Mouse (Mus musculus) MEL (cell line): ENCODE data around the gene Fth1. TPM values are rescaled to one million over a fixed set of nuclear protein-coding genes. Genes with fewer than 3 reads are reported as not detected.

ENCODE experiments used
- DNase-seq: peaks from one replicate; pipeline ENCODE4 v3.0.0; 2011; ENCODE audit warnings: low read depth, low spot score
- H3K27ac ChIP-seq: 2 replicates; pipeline ENCODE4 v1.5.1; 2012; ENCODE audit warnings: low read depth, mild to moderate bottlenecking, control low read depth, low read length, moderate library complexity; ENCODE audit not compliant: control insufficient read depth
- H3K27me3 ChIP-seq, 2 experiments: fragments of 150-350 bp in 1 of 2; sonication (generic) in 1 of 2; 2 replicates each; pipeline ENCODE4 v1.6.1; 2012; ENCODE audit warnings: low read length in 2 of 2, mild to moderate bottlenecking in 2 of 2, improper control_type of control experiment in 1 of 2, moderate library complexity in 1 of 2; ENCODE audit not compliant: insufficient read depth in 2 of 2, control insufficient read depth in 1 of 2
- H3K36me3 ChIP-seq, 2 experiments: 2 replicates each; pipeline ENCODE4 v1.6.1; 2012 to 2014; ENCODE audit warnings: low read length in 2 of 2, improper control_type of control experiment in 1 of 2, inconsistent platforms in 1 of 2, mild to moderate bottlenecking in 1 of 2; ENCODE audit not compliant: insufficient read depth in 2 of 2, control insufficient read depth in 1 of 2
- H3K4me1 ChIP-seq, 2 experiments: fragments of 150-350 bp in 1 of 2; sonication (generic) in 1 of 2; 2 replicates each; pipeline ENCODE4 v1.6.1; 2012; ENCODE audit warnings: low read length in 2 of 2, improper control_type of control experiment in 1 of 2, mild to moderate bottlenecking in 1 of 2; ENCODE audit not compliant: insufficient read depth in 2 of 2, control insufficient read depth in 1 of 2
- H3K4me3 ChIP-seq, 2 experiments: fragments of 150-350 bp in 1 of 2; sonication (generic) in 1 of 2; 2 replicates each; pipeline ENCODE4 v1.5.1; 2012; ENCODE audit warnings: low read depth in 2 of 2, low read length in 2 of 2, mild to moderate bottlenecking in 2 of 2, moderate library complexity in 2 of 2, control low read depth in 1 of 2, improper control_type of control experiment in 1 of 2; ENCODE audit not compliant: control insufficient read depth in 1 of 2, insufficient read depth in 1 of 2
- H3K79me2 ChIP-seq: 2 replicates; pipeline ENCODE4 v1.6.1; 2012; ENCODE audit warnings: mild to moderate bottlenecking, low read length, moderate library complexity; ENCODE audit not compliant: control insufficient read depth, poor library complexity, insufficient read depth
- H3K9ac ChIP-seq: 2 replicates; pipeline ENCODE4 v1.6.1; 2012; ENCODE audit warnings: low read depth, mild to moderate bottlenecking, control low read depth, low read length, moderate library complexity; ENCODE audit not compliant: control insufficient read depth, poor library complexity, severe bottlenecking
- H3K9me3 ChIP-seq: fragments of 150-350 bp; sonication (generic); replicated peaks from 2 replicates; pipeline ENCODE4 v1.6.1; 2012; ENCODE audit warnings: mild to moderate bottlenecking, low read length, improper control_type of control experiment, moderate library complexity; ENCODE audit not compliant: insufficient read depth
- BHLHE40 ChIP-seq: IDR thresholded peaks from 2 replicates; pipeline ENCODE4 v1.6.1; 2012; ENCODE audit warnings: low read depth, mild to moderate bottlenecking, inconsistent platforms, low read length, improper control_type of control experiment, borderline replicate concordance
- CHD1 ChIP-seq: IDR thresholded peaks from 2 replicates; pipeline ENCODE4 v1.6.1; 2012; ENCODE audit warnings: low read depth, mild to moderate bottlenecking, inconsistent platforms, low read length, improper control_type of control experiment
- CHD2 ChIP-seq: IDR thresholded peaks from 2 replicates; pipeline ENCODE4 v1.6.1; 2011; ENCODE audit warnings: low read length, improper control_type of control experiment
- CTCF ChIP-seq, 3 experiments: IDR thresholded peaks in 2 of 3; conservative IDR thresholded peaks in 1 of 3; 2 replicates each; pipeline ENCODE4 v1.5.1; 2011 to 2012; ENCODE audit warnings: low read length in 3 of 3, low read depth in 2 of 3, mild to moderate bottlenecking in 2 of 3, improper control_type of control experiment in 1 of 3, inconsistent platforms in 1 of 3, mixed read lengths in 1 of 3, moderate library complexity in 1 of 3; ENCODE audit not compliant: control insufficient read depth in 1 of 3, insufficient read depth in 1 of 3, poor library complexity in 1 of 3, severe bottlenecking in 1 of 3
- E2F4 ChIP-seq: IDR thresholded peaks from 2 replicates; pipeline ENCODE4 v1.6.1; 2011; ENCODE audit warnings: low read depth, low read length, improper control_type of control experiment, borderline replicate concordance
- ELF1 ChIP-seq: IDR thresholded peaks from 2 replicates; pipeline ENCODE4 v1.6.1; 2014; ENCODE audit warnings: low read depth, mild to moderate bottlenecking, inconsistent platforms, low read length, improper control_type of control experiment, moderate library complexity
- EP300 ChIP-seq, 2 experiments: IDR thresholded peaks; 2 replicates each; pipeline ENCODE4 v1.6.1; 2011; ENCODE audit warnings: improper control_type of control experiment in 2 of 2, low read length in 2 of 2, low read depth in 1 of 2, mild to moderate bottlenecking in 1 of 2
- ETS1 ChIP-seq: IDR thresholded peaks from 2 replicates; pipeline ENCODE4 v1.6.1; 2012; ENCODE audit warnings: low read depth, mild to moderate bottlenecking, inconsistent platforms, low read length, improper control_type of control experiment, moderate library complexity
- GABPA ChIP-seq: IDR thresholded peaks from 2 replicates; pipeline ENCODE4 v1.6.1; 2012; ENCODE audit warnings: low read depth, mild to moderate bottlenecking, inconsistent platforms, low read length, improper control_type of control experiment, moderate library complexity
- GATA1 ChIP-seq: IDR thresholded peaks from 2 replicates; pipeline ENCODE4 v1.6.1; 2011; ENCODE audit warnings: low read depth, low read length, improper control_type of control experiment
- HCFC1 ChIP-seq: IDR thresholded peaks from 2 replicates; pipeline ENCODE4 v1.6.1; 2012; ENCODE audit warnings: low read depth, mild to moderate bottlenecking, inconsistent platforms, low read length, improper control_type of control experiment, moderate library complexity
- JUND ChIP-seq: IDR thresholded peaks from 2 replicates; pipeline ENCODE4 v1.6.1; 2011; ENCODE audit warnings: low read depth, mild to moderate bottlenecking, improper control_type of control experiment, low read length
- KAT2A ChIP-seq: conservative IDR thresholded peaks from 2 replicates; pipeline ENCODE4 v1.6.1; 2012; ENCODE audit warnings: low read depth, low read length, improper control_type of control experiment, inconsistent platforms
- MAFK ChIP-seq: IDR thresholded peaks from 2 replicates; pipeline ENCODE4 v1.6.1; 2011; ENCODE audit warnings: low read depth, mild to moderate bottlenecking, low read length, improper control_type of control experiment, borderline replicate concordance
- MAX ChIP-seq: IDR thresholded peaks from 2 replicates; pipeline ENCODE4 v1.6.1; 2011; ENCODE audit warnings: low read length, improper control_type of control experiment
- MAZ ChIP-seq: IDR thresholded peaks from 2 replicates; pipeline ENCODE4 v1.6.1; 2012; ENCODE audit warnings: low read depth, mild to moderate bottlenecking, inconsistent platforms, low read length, improper control_type of control experiment
- MEF2A ChIP-seq: IDR thresholded peaks from 2 replicates; pipeline ENCODE4 v1.6.1; 2014; ENCODE audit warnings: low read depth, mild to moderate bottlenecking, inconsistent platforms, low read length, improper control_type of control experiment; ENCODE audit not compliant: poor library complexity, insufficient replicate concordance, severe bottlenecking; ENCODE audit errors: extremely low read depth
- MYB ChIP-seq: IDR thresholded peaks from 2 replicates; pipeline ENCODE4 v1.6.1; 2011; ENCODE audit warnings: mild to moderate bottlenecking, low read depth, low read length, improper control_type of control experiment
- MYC ChIP-seq: IDR thresholded peaks from 2 replicates; pipeline ENCODE4 v1.6.1; 2011; ENCODE audit warnings: low read depth, mild to moderate bottlenecking, low read length, improper control_type of control experiment, moderate library complexity
- NELFE ChIP-seq: IDR thresholded peaks from 2 replicates; pipeline ENCODE4 v1.6.1; 2011; ENCODE audit warnings: low read depth, low read length, improper control_type of control experiment
- POLR2AphosphoS2 ChIP-seq: IDR thresholded peaks from 2 replicates; pipeline ENCODE4 v1.6.1; 2011; ENCODE audit warnings: low read length, improper control_type of control experiment
- POLR2AphosphoS5 ChIP-seq: IDR thresholded peaks from 2 replicates; pipeline ENCODE4 v1.6.1; 2012; ENCODE audit warnings: low read depth, borderline replicate concordance, mild to moderate bottlenecking, inconsistent platforms, low read length, moderate library complexity, mixed read lengths
- RAD21 ChIP-seq: IDR thresholded peaks from 2 replicates; pipeline ENCODE4 v1.6.1; 2011; ENCODE audit warnings: mild to moderate bottlenecking, low read depth, low read length, improper control_type of control experiment
- RCOR1 ChIP-seq: IDR thresholded peaks from 2 replicates; pipeline ENCODE4 v1.6.1; 2012; ENCODE audit warnings: low read depth, mild to moderate bottlenecking, inconsistent platforms, low read length, improper control_type of control experiment
- SIN3A ChIP-seq: IDR thresholded peaks from 2 replicates; pipeline ENCODE4 v1.6.1; 2012; ENCODE audit warnings: low read length, improper control_type of control experiment, inconsistent platforms
- SMC3 ChIP-seq: IDR thresholded peaks from 2 replicates; pipeline ENCODE4 v1.6.1; 2011; ENCODE audit warnings: low read depth, low read length, improper control_type of control experiment
- TBP ChIP-seq: IDR thresholded peaks from 2 replicates; pipeline ENCODE4 v1.8.0; 2011; ENCODE audit warnings: low read depth, low read length, improper control_type of control experiment
- TCF12 ChIP-seq: IDR thresholded peaks from 2 replicates; pipeline ENCODE4 v1.6.1; 2014; ENCODE audit warnings: low read depth, mild to moderate bottlenecking, inconsistent platforms, low read length, improper control_type of control experiment, moderate library complexity
- UBTF ChIP-seq: IDR thresholded peaks from 2 replicates; pipeline ENCODE4 v1.6.1; 2012; ENCODE audit warnings: low read depth, mild to moderate bottlenecking, inconsistent platforms, low read length, improper control_type of control experiment, moderate library complexity, borderline replicate concordance; ENCODE audit not compliant: insufficient read depth
- USF1 ChIP-seq: IDR thresholded peaks from 2 replicates; pipeline ENCODE4 v1.6.1; 2014; ENCODE audit warnings: low read depth, mild to moderate bottlenecking, inconsistent platforms, low read length, improper control_type of control experiment, moderate library complexity
- USF2 ChIP-seq, 2 experiments: IDR thresholded peaks; 2 replicates each; pipeline ENCODE4 v1.6.1; 2011 to 2012; ENCODE audit warnings: improper control_type of control experiment in 2 of 2, low read length in 2 of 2, borderline replicate concordance in 1 of 2, inconsistent platforms in 1 of 2, low read depth in 1 of 2, mild to moderate bottlenecking in 1 of 2; ENCODE audit not compliant: insufficient read depth in 1 of 2
- ZC3H11A ChIP-seq: IDR thresholded peaks from 2 replicates; pipeline ENCODE4 v1.6.1; 2012; ENCODE audit warnings: low read depth, mild to moderate bottlenecking, inconsistent platforms, low read length, improper control_type of control experiment
- ZKSCAN1 ChIP-seq: IDR thresholded peaks from 2 replicates; pipeline ENCODE4 v1.6.1; 2012; ENCODE audit warnings: low read depth, mild to moderate bottlenecking, inconsistent platforms, low read length, improper control_type of control experiment, moderate library complexity
- ZMIZ1 ChIP-seq: IDR thresholded peaks from 2 replicates; pipeline ENCODE4 v1.6.1; 2012; ENCODE audit warnings: low read depth, mild to moderate bottlenecking, inconsistent platforms, low read length, improper control_type of control experiment, moderate library complexity
- ZNF384 ChIP-seq: IDR thresholded peaks from 2 replicates; pipeline ENCODE4 v1.6.1; 2012; ENCODE audit warnings: low read depth, mild to moderate bottlenecking, inconsistent platforms, low read length, improper control_type of control experiment
- polyA plus RNA-seq, 2 experiments: library from polyadenylated mRNA; stranded (reverse) in 1 of 2; unstranded in 1 of 2; fragments of >175 nt in 1 of 2; fragments of >200 nt in 1 of 2; gene quantifications; 2 replicates each; pipeline versions ENCODE4 v1.2.1 to v1.2.4; 2012; ENCODE audit warnings: low replicate concordance in 2 of 2, low read depth in 1 of 2; ENCODE audit not compliant: insufficient read length in 2 of 2, insufficient read depth in 1 of 2, missing spikeins in 1 of 2
- total RNA-seq: library from RNA; depleted of rRNA; stranded (reverse); fragments of 300-350 nt; gene quantifications from 2 replicates; pipeline ENCODE4 v1.2.3, GENCODE M21; 2012

Fth1 gene
- total and polyA plus RNA-seq, 3 experiments: 444 to 2,175 (median 2,118) TPM

GRCm38 (mm10) chr19:10022414-10023303 is 42.3 kb downstream of the Fth1 start:
- Histone ChIP-seq H3K79me2 (no peaks in the 10 kb centered on the region), H3K9me3 (no peaks in the 10 kb centered on the region), H3K27me3 (no peaks in the 10 kb centered on the region; a peak in 1 of 4 replicates), H3K9ac (no peak overlapping the region), H3K4me1 (peaks cover 0 to 7% of the 10 kb centered on the region in 2 experiments; a peak in 1 of 4 replicates), H3K36me3 (peaks cover 0 to 2% of the 10 kb centered on the region in 2 experiments; a peak in 1 of 4 replicates), H3K27ac (no peak overlapping the region), H3K4me3 (no peak overlapping the region)
- no peak for TF ChIP-seq MEF2A
- TF ChIP-seq CHD2: no peak
- no peak for TF ChIP-seq EP300 (IDR thresholded peaks at IDR 0.05; ENCODE audit: low read depth in 1 of 2, low read length in 2 of 2)
- TF ChIP-seq GABPA: no peak
- no peak for TF ChIP-seq JUND
- no peak for TF ChIP-seq ELF1
- TF ChIP-seq ZC3H11A: peak; percentile 22; the same call in 1 of the 2 replicates
- no peak for TF ChIP-seq MAFK
- no peak for TF ChIP-seq NELFE
- peak; percentile 58 for TF ChIP-seq SMC3
- TF ChIP-seq TBP: no peak
- no peak for TF ChIP-seq ZMIZ1
- no peak for TF ChIP-seq UBTF
- TF ChIP-seq GATA1: no peak
- peak in 2 of 3 experiments; percentile 35 to 49; a peak in 4 of 6 replicates for TF ChIP-seq CTCF (IDR thresholded peaks at IDR 0.05 in 2 of 3, conservative IDR thresholded peaks at IDR 0.05 in 1 of 3; ENCODE audit: control insufficient read depth in 1 of 3, insufficient read depth in 1 of 3, low read depth in 2 of 3, low read length in 3 of 3, poor library complexity in 1 of 3, severe bottlenecking in 1 of 3)
- no peak for TF ChIP-seq ETS1
- TF ChIP-seq POLR2AphosphoS2: no peak
- no peak for TF ChIP-seq CHD1
- TF ChIP-seq E2F4: no peak
- no peak for TF ChIP-seq USF2 (IDR thresholded peaks at IDR 0.05; ENCODE audit: borderline replicate concordance in 1 of 2, insufficient read depth in 1 of 2, low read depth in 1 of 2, low read length in 2 of 2)
- no peak for TF ChIP-seq MYC
- TF ChIP-seq USF1: no peak
- TF ChIP-seq RAD21: peak; percentile 47
- TF ChIP-seq ZNF384: no peak
- TF ChIP-seq BHLHE40: no peak
- no peak for TF ChIP-seq HCFC1
- TF ChIP-seq RCOR1: no peak
- TF ChIP-seq MAZ: no peak
- no peak for TF ChIP-seq ZKSCAN1
- TF ChIP-seq KAT2A: no peak
- no peak for TF ChIP-seq MYB
- TF ChIP-seq MAX: no peak
- TF ChIP-seq POLR2AphosphoS5: no peak
- TF ChIP-seq SIN3A: no peak
- no peak for TF ChIP-seq TCF12
- DNase-seq: no peak
